Mouse (Mus musculus): ENCODE data around the gene Myzap. TPM values are rescaled to one million over a fixed set of nuclear protein-coding genes. Genes with fewer than 3 reads are reported as not detected.

Gene Myzap
- polyA plus RNA-seq, 1 experiment: 4.1 TPM

- no peaks in the 10 kb centered on the region; the same call in 1 of the 2 replicates for H3K4me1 ChIP-seq (ENCODE audit: control insufficient read depth, insufficient read depth, low read length)
These were observed 25.2 kb upstream of the Myzap start for GRCm38 (mm10) chr9:71617363-71617762.

GRCm38 (mm10) chr9:71616185-71616584, 24.0 kb upstream of the Myzap start:
- TF ChIP-seq CTCF (IDR thresholded peaks at IDR 0.05; ENCODE audit: control insufficient read depth, insufficient read depth, insufficient replicate concordance, low read depth, low read length): peak; percentile 63; the same call in 1 of the 2 replicates
- no peak for TF ChIP-seq POLR2A (IDR thresholded peaks at IDR 0.05; ENCODE audit: control insufficient read depth, low read depth, low read length)
- H3K27me3 ChIP-seq (ENCODE audit: control insufficient read depth, insufficient read depth, low read length): no peaks in the 10 kb centered on the region
- H3K4me1 ChIP-seq (ENCODE audit: control insufficient read depth, insufficient read depth, low read length): no peaks in the 10 kb centered on the region
- H3K27ac ChIP-seq (ENCODE audit: control insufficient read depth, insufficient read depth, low read depth, low read length): no peak overlapping the region
- no peak overlapping the region for H3K4me3 ChIP-seq (ENCODE audit: control insufficient read depth, low read depth, low read length)
- H3K36me3 ChIP-seq (ENCODE audit: control insufficient read depth, insufficient read depth, low read length): no peaks in the 10 kb centered on the region

More at GRCm38 (mm10) chr9:71617363-71617762, 25.2 kb upstream of the Myzap start:
- no peak for TF ChIP-seq POLR2A (IDR thresholded peaks at IDR 0.05; ENCODE audit: control insufficient read depth, low read depth, low read length)
- peak; percentile 86; the same call in 1 of the 2 replicates for TF ChIP-seq CTCF (IDR thresholded peaks at IDR 0.05; ENCODE audit: control insufficient read depth, insufficient read depth, insufficient replicate concordance, low read depth, low read length)
- H3K4me3 ChIP-seq (ENCODE audit: control insufficient read depth, low read depth, low read length): no peak overlapping the region
- H3K27ac ChIP-seq (ENCODE audit: control insufficient read depth, insufficient read depth, low read depth, low read length): no peak overlapping the region
- H3K27me3 ChIP-seq (ENCODE audit: control insufficient read depth, insufficient read depth, low read length): no peaks in the 10 kb centered on the region
- no peaks in the 10 kb centered on the region for H3K36me3 ChIP-seq (ENCODE audit: control insufficient read depth, insufficient read depth, low read length)

- TF ChIP-seq CTCF (IDR thresholded peaks at IDR 0.05; ENCODE audit: control insufficient read depth, insufficient read depth, insufficient replicate concordance, low read depth, low read length) (peak; percentile 87; the same call in 1 of the 2 replicates), POLR2A (IDR thresholded peaks at IDR 0.05; ENCODE audit: control insufficient read depth, low read depth, low read length) (no peak)
- no peaks in the 10 kb centered on the region for H3K27me3 ChIP-seq (ENCODE audit: control insufficient read depth, insufficient read depth, low read length)
- no peak overlapping the region for H3K27ac ChIP-seq (ENCODE audit: control insufficient read depth, insufficient read depth, low read depth, low read length)
- H3K4me3 ChIP-seq (ENCODE audit: control insufficient read depth, low read depth, low read length): no peak overlapping the region
- no peaks in the 10 kb centered on the region for H3K4me1 ChIP-seq (ENCODE audit: control insufficient read depth, insufficient read depth, low read length)
- no peaks in the 10 kb centered on the region for H3K36me3 ChIP-seq (ENCODE audit: control insufficient read depth, insufficient read depth, low read length)
These were observed 22.5 kb upstream of the Myzap start for GRCm38 (mm10) chr9:71614643-71615042.

DNA sequence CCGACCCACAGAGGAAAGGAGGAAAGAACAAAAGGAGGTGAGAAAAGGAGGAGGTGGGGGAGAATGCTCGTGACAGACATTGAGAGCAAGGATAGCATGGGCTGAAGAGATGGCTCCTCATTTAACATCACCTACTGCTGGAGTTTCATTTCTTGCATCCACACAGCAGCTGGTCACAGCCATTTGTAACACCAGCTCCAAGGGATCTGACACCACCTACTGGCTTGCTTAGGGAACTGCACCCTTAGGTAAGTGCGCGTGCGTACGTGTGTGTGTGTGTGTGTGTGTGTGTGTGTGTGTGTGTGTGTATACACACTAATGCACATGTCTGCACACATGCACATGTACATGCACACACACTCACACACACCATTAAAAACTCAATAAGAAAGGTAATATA, 20.8 kb upstream of the Myzap start:
- Histone ChIP-seq H3K4me3 (ENCODE audit: control insufficient read depth, low read depth, low read length) (no peak overlapping the region), H3K27me3 (ENCODE audit: control insufficient read depth, insufficient read depth, low read length) (no peaks in the 10 kb centered on the region), H3K4me1 (ENCODE audit: control insufficient read depth, insufficient read depth, low read length) (no peaks in the 10 kb centered on the region), H3K27ac (ENCODE audit: control insufficient read depth, insufficient read depth, low read depth, low read length) (no peak overlapping the region), H3K36me3 (ENCODE audit: control insufficient read depth, insufficient read depth, low read length) (no peaks in the 10 kb centered on the region)
- TF ChIP-seq CTCF (IDR thresholded peaks at IDR 0.05; ENCODE audit: control insufficient read depth, insufficient read depth, insufficient replicate concordance, low read depth, low read length) (peak; percentile 84; the same call in 1 of the 2 replicates), POLR2A (IDR thresholded peaks at IDR 0.05; ENCODE audit: control insufficient read depth, low read depth, low read length) (no peak)

- Histone ChIP-seq H3K4me3 (ENCODE audit: control insufficient read depth, low read depth, low read length) (no peak overlapping the region), H3K36me3 (ENCODE audit: control insufficient read depth, insufficient read depth, low read length) (no peaks in the 10 kb centered on the region), H3K4me1 (ENCODE audit: control insufficient read depth, insufficient read depth, low read length) (no peaks in the 10 kb centered on the region), H3K27me3 (ENCODE audit: control insufficient read depth, insufficient read depth, low read length) (no peaks in the 10 kb centered on the region), H3K27ac (ENCODE audit: control insufficient read depth, insufficient read depth, low read depth, low read length) (no peak overlapping the region)
- TF ChIP-seq CTCF (IDR thresholded peaks at IDR 0.05; ENCODE audit: control insufficient read depth, insufficient read depth, insufficient replicate concordance, low read depth, low read length) (no peak), POLR2A (IDR thresholded peaks at IDR 0.05; ENCODE audit: control insufficient read depth, low read depth, low read length) (no peak)
These were observed 19.7 kb upstream of the Myzap start for GRCm38 (mm10) chr9:71611876-71612275.

DNA sequence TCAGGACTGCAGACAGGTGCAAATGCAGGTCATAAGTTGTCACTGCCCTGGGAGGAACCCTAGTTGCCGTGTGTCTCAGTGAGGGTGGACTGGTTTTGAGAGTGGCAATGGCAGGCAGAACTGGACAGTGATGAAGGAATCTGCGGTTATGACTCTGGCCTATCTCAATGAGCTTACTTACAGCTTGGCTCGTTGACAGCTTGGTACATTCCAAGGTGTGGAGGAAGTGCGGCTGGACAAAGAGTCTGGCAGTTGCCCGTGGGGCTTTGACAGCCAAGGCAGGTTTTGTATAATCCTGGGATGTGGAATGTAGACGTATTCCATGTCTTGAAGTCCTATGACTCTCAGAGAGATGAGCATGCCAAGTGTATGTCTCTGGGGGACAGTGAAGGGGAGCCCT, 16.9 kb upstream of the Myzap start:
- no peaks in the 10 kb centered on the region for H3K27me3 ChIP-seq (ENCODE audit: control insufficient read depth, insufficient read depth, low read length)
- TF ChIP-seq POLR2A (IDR thresholded peaks at IDR 0.05; ENCODE audit: control insufficient read depth, low read depth, low read length) (no peak), CTCF (IDR thresholded peaks at IDR 0.05; ENCODE audit: control insufficient read depth, insufficient read depth, insufficient replicate concordance, low read depth, low read length) (no peak)
- H3K4me3 ChIP-seq (ENCODE audit: control insufficient read depth, low read depth, low read length): no peak overlapping the region
- H3K4me1 ChIP-seq (ENCODE audit: control insufficient read depth, insufficient read depth, low read length): no peaks in the 10 kb centered on the region
- H3K27ac ChIP-seq (ENCODE audit: control insufficient read depth, insufficient read depth, low read depth, low read length): no peak overlapping the region
- H3K36me3 ChIP-seq (ENCODE audit: control insufficient read depth, insufficient read depth, low read length): no peaks in the 10 kb centered on the region

DNA sequence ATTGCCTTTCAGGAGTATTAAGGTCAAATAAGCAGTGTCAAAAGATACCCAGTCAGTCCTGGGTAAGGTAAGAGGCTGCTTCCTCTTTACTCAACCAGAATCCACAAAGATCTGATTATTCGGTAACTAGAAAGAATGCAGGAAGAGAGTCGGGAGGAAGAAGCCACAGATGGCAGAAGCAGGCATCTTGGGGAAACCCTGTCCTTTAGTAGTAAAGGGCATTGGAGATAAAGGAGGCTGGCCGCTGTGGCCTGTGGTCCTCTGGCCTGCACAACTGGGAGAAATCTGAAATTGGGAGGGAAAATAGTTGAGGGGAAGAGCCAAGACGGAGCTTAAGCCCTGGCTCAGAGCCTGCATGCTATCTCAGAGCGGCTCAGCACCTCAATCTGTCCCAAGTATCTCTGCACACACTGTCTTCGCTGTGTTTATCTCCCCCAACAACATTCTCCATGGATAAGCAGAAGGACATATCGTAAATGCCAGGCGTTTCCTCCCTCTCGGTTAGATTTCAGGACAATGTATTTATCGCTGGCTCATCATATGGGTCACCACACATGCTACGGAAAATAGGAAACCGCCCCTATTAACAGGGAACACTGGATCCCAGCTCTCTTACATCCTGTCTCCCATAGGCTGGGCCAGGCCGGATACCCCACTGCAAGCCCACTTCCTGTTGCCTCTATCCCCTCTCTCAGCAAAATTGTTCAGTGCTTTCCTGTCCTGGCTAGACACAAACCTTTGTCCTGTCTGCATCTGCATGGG, 14.3 kb upstream of the Myzap start:
- H3K36me3 ChIP-seq (ENCODE audit: control insufficient read depth, insufficient read depth, low read length): no peaks in the 10 kb centered on the region
- no peaks in the 10 kb centered on the region for H3K27me3 ChIP-seq (ENCODE audit: control insufficient read depth, insufficient read depth, low read length)
- H3K4me3 ChIP-seq (ENCODE audit: control insufficient read depth, low read depth, low read length): no peak overlapping the region
- TF ChIP-seq CTCF (IDR thresholded peaks at IDR 0.05; ENCODE audit: control insufficient read depth, insufficient read depth, insufficient replicate concordance, low read depth, low read length): no peak
- no peak for TF ChIP-seq POLR2A (IDR thresholded peaks at IDR 0.05; ENCODE audit: control insufficient read depth, low read depth, low read length)
- peak overlapping the region; percentile 43 for H3K27ac ChIP-seq (ENCODE audit: control insufficient read depth, insufficient read depth, low read depth, low read length)
- peaks cover 3% of the 10 kb centered on the region for H3K4me1 ChIP-seq (ENCODE audit: control insufficient read depth, insufficient read depth, low read length)

Data from testis, adult 2 months (tissue).